Mouse (Mus musculus) forebrain, embryonic 16.5 days (tissue): ENCODE measurements around the gene Zcchc12. TPM values are rescaled to one million over a fixed set of nuclear protein-coding genes. Genes with fewer than 3 reads are reported as not detected.
A peak's percentile ranks its signal among the peaks of the same experiment; 100 is the strongest.

ENCODE experiments used
- ATAC-seq: fragments of 200-750 bp; cut with Nextera tagmentation; 2 replicates; pipeline ENCODE4 v1.8.0; 2017; ENCODE audit warnings: mild to moderate bottlenecking, moderate library complexity
- H3K27ac ChIP-seq: fragments of 300-500 bp; sonication (generic); 2 replicates; pipeline ENCODE4 v1.5.1; 2014; ENCODE audit warnings: low read length, control low read depth
- H3K27me3 ChIP-seq: fragments of 300-500 bp; sonication (generic); replicated peaks from 2 replicates; pipeline ENCODE4 v1.6.1; 2014; ENCODE audit warnings: low read length; ENCODE audit not compliant: control insufficient read depth, insufficient read depth
- H3K36me3 ChIP-seq: fragments of 300-500 bp; sonication (generic); 2 replicates; pipeline ENCODE4 v1.6.1; 2014; ENCODE audit not compliant: control insufficient read depth, insufficient read depth
- H3K4me1 ChIP-seq: fragments of 300-500 bp; sonication (generic); replicated peaks from 2 replicates; pipeline ENCODE4 v1.6.1; 2014; ENCODE audit warnings: low read length; ENCODE audit not compliant: control insufficient read depth, insufficient read depth
- H3K4me2 ChIP-seq: fragments of 300-500 bp; sonication (generic); 2 replicates; pipeline ENCODE4 v1.6.1; 2014; ENCODE audit warnings: mild to moderate bottlenecking, low read length, control low read depth
- H3K4me3 ChIP-seq: fragments of 300-500 bp; sonication (generic); replicated peaks from 2 replicates; pipeline ENCODE4 v1.5.1; 2014; ENCODE audit warnings: mild to moderate bottlenecking, low read length, control low read depth
- H3K9ac ChIP-seq: fragments of 300-500 bp; sonication (generic); replicated peaks from 2 replicates; pipeline ENCODE4 v1.6.1; 2014; ENCODE audit warnings: low read depth, low read length, control low read depth
- H3K9me3 ChIP-seq: fragments of 300-500 bp; sonication (generic); 2 replicates; pipeline ENCODE4 v1.6.1; 2016; ENCODE audit warnings: low read length; ENCODE audit not compliant: control insufficient read depth
- WGBS: fragments of 180-500 bp; shearing (Covaris S2); extraction: QIAGEN DNeasy Blood & Tissue Kit; methylation state at CpG from one replicate; pipeline ENCODE4 v1.1.7; 2014; 5-methylcytosine and 5-hydroxymethylcytosine counted together
- polyA plus RNA-seq: library from polyadenylated mRNA; unstranded; fragments of >200 nt; fragmentation: Nextera tagmentation; extraction: Ambion mirVana; gene quantifications from 2 replicates; pipeline ENCODE4 v1.2.1, GENCODE M21; 2015

The Zcchc12 gene
- polyA plus RNA-seq, 1 experiment from 2014 or later, result 300 TPM

DNA sequence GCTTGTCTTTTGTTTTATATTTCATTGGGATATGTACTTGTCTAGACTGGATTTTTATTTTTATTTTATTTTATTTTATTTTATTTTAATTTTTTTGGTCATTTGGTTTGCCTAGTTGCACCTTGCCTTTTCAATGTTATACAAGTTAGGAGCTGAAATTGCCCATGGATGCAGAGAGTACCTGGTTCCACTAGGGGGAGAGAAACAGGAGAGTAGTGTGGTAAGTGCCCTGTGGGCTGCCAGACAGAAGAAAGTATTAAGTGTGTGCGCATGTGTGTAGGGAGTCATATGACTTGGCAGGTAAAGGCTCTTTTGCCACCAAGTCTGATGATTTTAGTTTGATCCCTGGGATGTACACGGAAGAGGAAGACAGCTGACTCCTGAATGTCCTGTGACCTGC lies 13.8 kb downstream of the Zcchc12 start:
- H3K4me1 ChIP-seq, result no peaks in the 10 kb centered on the region
- H3K4me3 ChIP-seq, result no peak overlapping the region
- no peak overlapping the region for H3K9ac ChIP-seq
- ATAC-seq, result no peak
- no peak overlapping the region for H3K4me2 ChIP-seq
- no peaks in the 10 kb centered on the region for H3K27me3 ChIP-seq
- no peak overlapping the region for H3K27ac ChIP-seq
- H3K9me3 ChIP-seq, result no peaks in the 10 kb centered on the region
- WGBS, result 67% methylated on average over 2 of the region's 2 CpGs
- no peaks in the 10 kb centered on the region for H3K36me3 ChIP-seq

GRCm38 (mm10) chrX:36211216-36211615 lies 15.5 kb downstream of the Zcchc12 start:
- ATAC-seq, result no peak
- H3K27me3 ChIP-seq, result no peaks in the 10 kb centered on the region
- H3K9me3 ChIP-seq, result no peaks in the 10 kb centered on the region
- no peaks in the 10 kb centered on the region for H3K4me1 ChIP-seq
- no peak overlapping the region for H3K4me2 ChIP-seq
- WGBS, result 83% methylated on average over 3 of the region's 3 CpGs
- no peaks in the 10 kb centered on the region for H3K36me3 ChIP-seq
- no peak overlapping the region for H3K9ac ChIP-seq
- no peak overlapping the region for H3K4me3 ChIP-seq
- no peak overlapping the region for H3K27ac ChIP-seq

- no peak overlapping the region for H3K4me3 ChIP-seq
- H3K9me3 ChIP-seq, result no peaks in the 10 kb centered on the region
- no peak overlapping the region for H3K4me2 ChIP-seq
- no peak overlapping the region for H3K9ac ChIP-seq
- no peak for ATAC-seq
- H3K27me3 ChIP-seq, result no peaks in the 10 kb centered on the region
- H3K36me3 ChIP-seq, result no peaks in the 10 kb centered on the region
- 46% methylated on average over 2 of the region's 2 CpGs for WGBS
- H3K27ac ChIP-seq, result no peak overlapping the region
- no peaks in the 10 kb centered on the region for H3K4me1 ChIP-seq
Measured at GRCm38 (mm10) chrX:36221366-36221765, 25.7 kb downstream of the Zcchc12 start.

- no peaks in the 10 kb centered on the region for H3K4me1 ChIP-seq
- H3K4me2 ChIP-seq, result no peak overlapping the region
- no peaks in the 10 kb centered on the region for H3K9me3 ChIP-seq
- no peaks in the 10 kb centered on the region for H3K36me3 ChIP-seq
- peak; percentile 75 for ATAC-seq
- WGBS, result 19% methylated on average over 7 of the region's 7 CpGs
- no peak overlapping the region for H3K9ac ChIP-seq
- H3K27ac ChIP-seq, result no peak overlapping the region
- no peak overlapping the region for H3K4me3 ChIP-seq
- no peaks in the 10 kb centered on the region for H3K27me3 ChIP-seq
Measured at GRCm38 (mm10) chrX:36225777-36226176, 30.1 kb downstream of the Zcchc12 start.

- no peak overlapping the region for H3K4me2 ChIP-seq
- no peak overlapping the region for H3K9ac ChIP-seq
- H3K9me3 ChIP-seq, result no peaks in the 10 kb centered on the region
- H3K4me1 ChIP-seq, result no peaks in the 10 kb centered on the region
- 41% methylated on average over 2 of the region's 2 CpGs for WGBS
- H3K4me3 ChIP-seq, result no peak overlapping the region
- ATAC-seq, result no peak
- no peak overlapping the region for H3K27ac ChIP-seq
- H3K27me3 ChIP-seq, result no peaks in the 10 kb centered on the region
- H3K36me3 ChIP-seq, result no peaks in the 10 kb centered on the region
Measured at GRCm38 (mm10) chrX:36226577-36226976, 30.9 kb downstream of the Zcchc12 start.

GRCm38 (mm10) chrX:36228861-36229260 lies 33.2 kb downstream of the Zcchc12 start:
- Histone ChIP-seq H3K36me3 (no peaks in the 10 kb centered on the region), H3K9me3 (no peaks in the 10 kb centered on the region), H3K4me2 (no peak overlapping the region), H3K27me3 (no peaks in the 10 kb centered on the region), H3K9ac (no peak overlapping the region), H3K27ac (no peak overlapping the region), H3K4me1 (no peaks in the 10 kb centered on the region), H3K4me3 (no peak overlapping the region)
- no peak for ATAC-seq
- 57% methylated on average over 7 of the region's 7 CpGs for WGBS

DNA sequence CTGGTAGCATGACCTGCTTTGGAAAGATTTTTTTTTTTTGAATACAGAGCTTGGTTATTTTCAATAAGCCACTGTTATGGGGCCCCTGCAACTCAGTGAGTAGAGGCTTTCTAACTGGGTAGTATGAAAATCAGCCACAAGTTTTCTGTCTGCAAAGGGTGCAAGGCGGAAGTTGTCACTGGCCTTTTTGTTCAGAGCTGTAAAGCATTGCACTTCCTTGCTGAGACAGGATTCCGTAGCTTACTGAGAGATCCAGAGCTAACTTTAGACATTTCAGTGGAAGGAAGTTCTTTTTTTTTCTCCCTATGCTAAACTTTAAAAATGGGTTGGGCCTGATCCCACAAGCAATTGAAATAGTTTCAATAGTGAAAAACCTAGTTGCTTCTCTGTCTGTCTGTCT lies 33.6 kb downstream of the Zcchc12 start:
- no peaks in the 10 kb centered on the region for H3K4me1 ChIP-seq
- H3K9ac ChIP-seq, result no peak overlapping the region
- H3K27ac ChIP-seq, result no peak overlapping the region
- 52% methylated on average over 2 of the region's 2 CpGs for WGBS
- H3K9me3 ChIP-seq, result no peaks in the 10 kb centered on the region
- no peaks in the 10 kb centered on the region for H3K27me3 ChIP-seq
- no peak overlapping the region for H3K4me3 ChIP-seq
- no peak overlapping the region for H3K4me2 ChIP-seq
- no peaks in the 10 kb centered on the region for H3K36me3 ChIP-seq
- no peak for ATAC-seq

DNA sequence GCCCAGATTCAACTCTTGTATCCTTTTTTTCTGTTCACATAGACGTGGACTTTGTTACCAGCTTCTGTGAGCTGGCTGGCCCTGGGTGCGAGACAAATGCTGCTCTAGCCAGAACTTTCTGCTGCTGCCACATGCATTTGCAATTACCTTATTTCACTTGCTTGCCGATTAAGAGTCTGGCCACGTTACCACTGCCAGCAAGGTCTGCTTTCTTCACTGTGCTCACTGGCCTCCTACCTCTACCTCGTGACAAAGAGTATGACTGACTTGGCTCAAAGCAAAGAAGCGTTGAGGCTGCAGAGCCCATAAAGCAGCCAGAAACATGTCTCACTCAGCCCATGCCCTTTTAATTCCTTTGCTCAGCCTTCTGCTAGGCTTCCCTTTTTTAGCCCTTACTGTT lies 39.9 kb downstream of the Zcchc12 start:
- no peak overlapping the region for H3K9ac ChIP-seq
- no peaks in the 10 kb centered on the region for H3K9me3 ChIP-seq
- no peaks in the 10 kb centered on the region for H3K36me3 ChIP-seq
- H3K27me3 ChIP-seq, result no peaks in the 10 kb centered on the region
- H3K27ac ChIP-seq, result no peak overlapping the region
- H3K4me2 ChIP-seq, result no peak overlapping the region
- no peak overlapping the region for H3K4me3 ChIP-seq
- no peak for ATAC-seq
- no peaks in the 10 kb centered on the region for H3K4me1 ChIP-seq
- WGBS, result 68% methylated on average over 6 of the region's 6 CpGs

Other genes starting within 250 kb of the Zcchc12 start
- 5.9 and 6.5 TPM in 2 replicates for gene Il13ra1, start 83.8 kb upstream of the Zcchc12 start, polyA plus RNA-seq
- 0.66 and 0.77 TPM in 2 replicates for gene Lonrf3, start 132.4 kb downstream of the Zcchc12 start, polyA plus RNA-seq
- gene Gm6268, start 205.4 kb downstream of the Zcchc12 start, polyA plus RNA-seq, result not detected in 2 replicates